Mouse (Mus musculus) MEL (cell line): Measurements from ENCODE around the gene Cblb. TPM values are rescaled to one million over a fixed set of nuclear protein-coding genes. Genes with fewer than 3 reads are reported as not detected.

Source experiments
- DNase-seq: peaks from one replicate; pipeline ENCODE4 v3.0.0; 2011; ENCODE audit warnings: low read depth, low spot score
- H3K27ac ChIP-seq: 2 replicates; pipeline ENCODE4 v1.5.1; 2012; ENCODE audit warnings: low read depth, mild to moderate bottlenecking, control low read depth, low read length, moderate library complexity; ENCODE audit not compliant: control insufficient read depth
- H3K27me3 ChIP-seq, 2 experiments: fragments of 150-350 bp in 1 of 2; sonication (generic) in 1 of 2; 2 replicates each; pipeline ENCODE4 v1.6.1; 2012; ENCODE audit warnings: low read length in 2 of 2, mild to moderate bottlenecking in 2 of 2, improper control_type of control experiment in 1 of 2, moderate library complexity in 1 of 2; ENCODE audit not compliant: insufficient read depth in 2 of 2, control insufficient read depth in 1 of 2
- H3K36me3 ChIP-seq, 2 experiments: 2 replicates each; pipeline ENCODE4 v1.6.1; 2012 to 2014; ENCODE audit warnings: low read length in 2 of 2, improper control_type of control experiment in 1 of 2, inconsistent platforms in 1 of 2, mild to moderate bottlenecking in 1 of 2; ENCODE audit not compliant: insufficient read depth in 2 of 2, control insufficient read depth in 1 of 2
- H3K4me1 ChIP-seq, 2 experiments: fragments of 150-350 bp in 1 of 2; sonication (generic) in 1 of 2; 2 replicates each; pipeline ENCODE4 v1.6.1; 2012; ENCODE audit warnings: low read length in 2 of 2, improper control_type of control experiment in 1 of 2, mild to moderate bottlenecking in 1 of 2; ENCODE audit not compliant: insufficient read depth in 2 of 2, control insufficient read depth in 1 of 2
- H3K4me3 ChIP-seq, 2 experiments: fragments of 150-350 bp in 1 of 2; sonication (generic) in 1 of 2; 2 replicates each; pipeline ENCODE4 v1.5.1; 2012; ENCODE audit warnings: low read depth in 2 of 2, low read length in 2 of 2, mild to moderate bottlenecking in 2 of 2, moderate library complexity in 2 of 2, control low read depth in 1 of 2, improper control_type of control experiment in 1 of 2; ENCODE audit not compliant: control insufficient read depth in 1 of 2, insufficient read depth in 1 of 2
- H3K79me2 ChIP-seq: 2 replicates; pipeline ENCODE4 v1.6.1; 2012; ENCODE audit warnings: mild to moderate bottlenecking, low read length, moderate library complexity; ENCODE audit not compliant: control insufficient read depth, poor library complexity, insufficient read depth
- H3K9ac ChIP-seq: 2 replicates; pipeline ENCODE4 v1.6.1; 2012; ENCODE audit warnings: low read depth, mild to moderate bottlenecking, control low read depth, low read length, moderate library complexity; ENCODE audit not compliant: control insufficient read depth, poor library complexity, severe bottlenecking
- H3K9me3 ChIP-seq: fragments of 150-350 bp; sonication (generic); replicated peaks from 2 replicates; pipeline ENCODE4 v1.6.1; 2012; ENCODE audit warnings: mild to moderate bottlenecking, low read length, improper control_type of control experiment, moderate library complexity; ENCODE audit not compliant: insufficient read depth
- BHLHE40 ChIP-seq: IDR thresholded peaks from 2 replicates; pipeline ENCODE4 v1.6.1; 2012; ENCODE audit warnings: low read depth, mild to moderate bottlenecking, inconsistent platforms, low read length, improper control_type of control experiment, borderline replicate concordance
- CHD1 ChIP-seq: IDR thresholded peaks from 2 replicates; pipeline ENCODE4 v1.6.1; 2012; ENCODE audit warnings: low read depth, mild to moderate bottlenecking, inconsistent platforms, low read length, improper control_type of control experiment
- CHD2 ChIP-seq: IDR thresholded peaks from 2 replicates; pipeline ENCODE4 v1.6.1; 2011; ENCODE audit warnings: low read length, improper control_type of control experiment
- CTCF ChIP-seq, 3 experiments: IDR thresholded peaks in 2 of 3; conservative IDR thresholded peaks in 1 of 3; 2 replicates each; pipeline ENCODE4 v1.5.1; 2011 to 2012; ENCODE audit warnings: low read length in 3 of 3, low read depth in 2 of 3, mild to moderate bottlenecking in 2 of 3, improper control_type of control experiment in 1 of 3, inconsistent platforms in 1 of 3, mixed read lengths in 1 of 3, moderate library complexity in 1 of 3; ENCODE audit not compliant: control insufficient read depth in 1 of 3, insufficient read depth in 1 of 3, poor library complexity in 1 of 3, severe bottlenecking in 1 of 3
- EP300 ChIP-seq, 2 experiments: IDR thresholded peaks; 2 replicates each; pipeline ENCODE4 v1.6.1; 2011; ENCODE audit warnings: improper control_type of control experiment in 2 of 2, low read length in 2 of 2, low read depth in 1 of 2, mild to moderate bottlenecking in 1 of 2
- ETS1 ChIP-seq: IDR thresholded peaks from 2 replicates; pipeline ENCODE4 v1.6.1; 2012; ENCODE audit warnings: low read depth, mild to moderate bottlenecking, inconsistent platforms, low read length, improper control_type of control experiment, moderate library complexity
- GABPA ChIP-seq: IDR thresholded peaks from 2 replicates; pipeline ENCODE4 v1.6.1; 2012; ENCODE audit warnings: low read depth, mild to moderate bottlenecking, inconsistent platforms, low read length, improper control_type of control experiment, moderate library complexity
- JUND ChIP-seq: IDR thresholded peaks from 2 replicates; pipeline ENCODE4 v1.6.1; 2011; ENCODE audit warnings: low read depth, mild to moderate bottlenecking, improper control_type of control experiment, low read length
- KAT2A ChIP-seq: conservative IDR thresholded peaks from 2 replicates; pipeline ENCODE4 v1.6.1; 2012; ENCODE audit warnings: low read depth, low read length, improper control_type of control experiment, inconsistent platforms
- MAFK ChIP-seq: IDR thresholded peaks from 2 replicates; pipeline ENCODE4 v1.6.1; 2011; ENCODE audit warnings: low read depth, mild to moderate bottlenecking, low read length, improper control_type of control experiment, borderline replicate concordance
- MAZ ChIP-seq: IDR thresholded peaks from 2 replicates; pipeline ENCODE4 v1.6.1; 2012; ENCODE audit warnings: low read depth, mild to moderate bottlenecking, inconsistent platforms, low read length, improper control_type of control experiment
- MXI1 ChIP-seq: IDR thresholded peaks from 2 replicates; pipeline ENCODE4 v1.6.1; 2011; ENCODE audit warnings: mild to moderate bottlenecking, low read depth, low read length, improper control_type of control experiment
- MYB ChIP-seq: IDR thresholded peaks from 2 replicates; pipeline ENCODE4 v1.6.1; 2011; ENCODE audit warnings: mild to moderate bottlenecking, low read depth, low read length, improper control_type of control experiment
- MYC ChIP-seq: IDR thresholded peaks from 2 replicates; pipeline ENCODE4 v1.6.1; 2011; ENCODE audit warnings: low read depth, mild to moderate bottlenecking, low read length, improper control_type of control experiment, moderate library complexity
- NRF1 ChIP-seq: IDR thresholded peaks from 2 replicates; pipeline ENCODE4 v1.6.1; 2014; ENCODE audit warnings: low read depth, mild to moderate bottlenecking, inconsistent platforms, low read length, improper control_type of control experiment, moderate library complexity; ENCODE audit not compliant: poor library complexity, insufficient read depth, severe bottlenecking
- POLR2A ChIP-seq, 2 experiments: IDR thresholded peaks; 2 replicates each; pipeline ENCODE4 v1.6.1; 2011 to 2012; ENCODE audit warnings: low read length in 2 of 2, mild to moderate bottlenecking in 2 of 2, control low read depth in 1 of 2, improper control_type of control experiment in 1 of 2, low read depth in 1 of 2, moderate library complexity in 1 of 2; ENCODE audit not compliant: control insufficient read depth in 1 of 2, insufficient read depth in 1 of 2, poor library complexity in 1 of 2
- POLR2AphosphoS2 ChIP-seq: IDR thresholded peaks from 2 replicates; pipeline ENCODE4 v1.6.1; 2011; ENCODE audit warnings: low read length, improper control_type of control experiment
- POLR2AphosphoS5 ChIP-seq: IDR thresholded peaks from 2 replicates; pipeline ENCODE4 v1.6.1; 2012; ENCODE audit warnings: low read depth, borderline replicate concordance, mild to moderate bottlenecking, inconsistent platforms, low read length, moderate library complexity, mixed read lengths
- RCOR1 ChIP-seq: IDR thresholded peaks from 2 replicates; pipeline ENCODE4 v1.6.1; 2012; ENCODE audit warnings: low read depth, mild to moderate bottlenecking, inconsistent platforms, low read length, improper control_type of control experiment
- SIN3A ChIP-seq: IDR thresholded peaks from 2 replicates; pipeline ENCODE4 v1.6.1; 2012; ENCODE audit warnings: low read length, improper control_type of control experiment, inconsistent platforms
- SMC3 ChIP-seq: IDR thresholded peaks from 2 replicates; pipeline ENCODE4 v1.6.1; 2011; ENCODE audit warnings: low read depth, low read length, improper control_type of control experiment
- TBP ChIP-seq: IDR thresholded peaks from 2 replicates; pipeline ENCODE4 v1.8.0; 2011; ENCODE audit warnings: low read depth, low read length, improper control_type of control experiment
- TCF12 ChIP-seq: IDR thresholded peaks from 2 replicates; pipeline ENCODE4 v1.6.1; 2014; ENCODE audit warnings: low read depth, mild to moderate bottlenecking, inconsistent platforms, low read length, improper control_type of control experiment, moderate library complexity
- UBTF ChIP-seq: IDR thresholded peaks from 2 replicates; pipeline ENCODE4 v1.6.1; 2012; ENCODE audit warnings: low read depth, mild to moderate bottlenecking, inconsistent platforms, low read length, improper control_type of control experiment, moderate library complexity, borderline replicate concordance; ENCODE audit not compliant: insufficient read depth
- USF1 ChIP-seq: IDR thresholded peaks from 2 replicates; pipeline ENCODE4 v1.6.1; 2014; ENCODE audit warnings: low read depth, mild to moderate bottlenecking, inconsistent platforms, low read length, improper control_type of control experiment, moderate library complexity
- USF2 ChIP-seq, 2 experiments: IDR thresholded peaks; 2 replicates each; pipeline ENCODE4 v1.6.1; 2011 to 2012; ENCODE audit warnings: improper control_type of control experiment in 2 of 2, low read length in 2 of 2, borderline replicate concordance in 1 of 2, inconsistent platforms in 1 of 2, low read depth in 1 of 2, mild to moderate bottlenecking in 1 of 2; ENCODE audit not compliant: insufficient read depth in 1 of 2
- ZKSCAN1 ChIP-seq: IDR thresholded peaks from 2 replicates; pipeline ENCODE4 v1.6.1; 2012; ENCODE audit warnings: low read depth, mild to moderate bottlenecking, inconsistent platforms, low read length, improper control_type of control experiment, moderate library complexity
- ZMIZ1 ChIP-seq: IDR thresholded peaks from 2 replicates; pipeline ENCODE4 v1.6.1; 2012; ENCODE audit warnings: low read depth, mild to moderate bottlenecking, inconsistent platforms, low read length, improper control_type of control experiment, moderate library complexity
- ZNF384 ChIP-seq: IDR thresholded peaks from 2 replicates; pipeline ENCODE4 v1.6.1; 2012; ENCODE audit warnings: low read depth, mild to moderate bottlenecking, inconsistent platforms, low read length, improper control_type of control experiment
- polyA plus RNA-seq, 2 experiments: library from polyadenylated mRNA; stranded (reverse) in 1 of 2; unstranded in 1 of 2; fragments of >175 nt in 1 of 2; fragments of >200 nt in 1 of 2; gene quantifications; 2 replicates each; pipeline versions ENCODE4 v1.2.1 to v1.2.4; 2012; ENCODE audit warnings: low replicate concordance in 2 of 2, low read depth in 1 of 2; ENCODE audit not compliant: insufficient read length in 2 of 2, insufficient read depth in 1 of 2, missing spikeins in 1 of 2
- total RNA-seq: library from RNA; depleted of rRNA; stranded (reverse); fragments of 300-350 nt; gene quantifications from 2 replicates; pipeline ENCODE4 v1.2.3, GENCODE M21; 2012

The Cblb gene
- total and polyA plus RNA-seq, 3 experiments: 1.5 to 5.7 TPM; not detected in 1

DNA sequence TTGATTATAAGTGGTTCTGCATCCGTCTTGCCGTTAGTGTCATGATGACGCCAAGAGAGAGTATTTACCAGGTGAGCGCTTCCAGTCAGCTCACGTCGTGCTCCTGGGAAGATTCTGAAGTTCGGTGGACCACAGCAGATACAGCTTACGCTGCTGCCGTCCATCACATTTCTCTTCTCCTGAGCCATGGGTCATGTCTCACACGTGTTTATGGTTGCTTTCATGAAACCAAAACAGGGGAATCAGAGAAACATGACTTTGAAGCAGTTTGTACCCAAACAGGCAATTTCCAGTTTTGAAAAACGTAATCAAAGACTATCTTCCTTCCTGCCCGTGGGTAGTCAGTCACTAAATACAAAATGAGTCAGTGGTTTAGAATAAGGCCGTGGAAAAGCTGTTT, 112.1 kb downstream of the Cblb start (continued):
- TF ChIP-seq ETS1: no peak

DNA sequence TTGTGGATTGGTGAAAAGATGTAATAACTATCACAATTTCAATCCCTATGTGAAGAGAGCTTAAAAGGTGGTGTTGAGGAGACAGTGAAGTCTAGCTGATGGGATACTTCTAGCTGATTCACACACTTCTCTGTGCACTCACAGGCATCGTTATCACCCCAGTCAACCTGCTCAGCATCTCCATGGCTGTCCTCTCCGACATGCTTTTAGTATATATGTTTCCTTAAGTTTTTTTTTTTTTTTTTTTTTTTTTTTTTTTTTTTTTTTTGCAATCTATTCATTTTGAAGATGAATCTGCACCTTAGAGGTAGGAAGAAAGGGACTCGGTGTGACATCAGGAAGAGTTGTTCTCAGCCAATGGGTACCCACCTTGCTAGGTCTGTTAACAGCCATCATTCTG, 112.8 kb downstream of the Cblb start:
- DNase-seq: peak; percentile 10
- no peak overlapping the region for H3K27ac ChIP-seq
- H3K4me1 ChIP-seq: peaks cover 8 to 12% of the 10 kb centered on the region in 2 experiments
- H3K9ac ChIP-seq: no peak overlapping the region
- no peaks in the 10 kb centered on the region for H3K27me3 ChIP-seq
- no peak overlapping the region for H3K4me3 ChIP-seq
- TF ChIP-seq TBP (no peak), TCF12 (no peak), RCOR1 (no peak), POLR2AphosphoS2 (no peak), ZNF384 (peak; percentile 62)
- no peaks in the 10 kb centered on the region for H3K9me3 ChIP-seq
- H3K79me2 ChIP-seq: no peaks in the 10 kb centered on the region
- H3K36me3 ChIP-seq: peaks cover 0 to 16% of the 10 kb centered on the region in 2 experiments; a peak in 2 of 4 replicates

DNA sequence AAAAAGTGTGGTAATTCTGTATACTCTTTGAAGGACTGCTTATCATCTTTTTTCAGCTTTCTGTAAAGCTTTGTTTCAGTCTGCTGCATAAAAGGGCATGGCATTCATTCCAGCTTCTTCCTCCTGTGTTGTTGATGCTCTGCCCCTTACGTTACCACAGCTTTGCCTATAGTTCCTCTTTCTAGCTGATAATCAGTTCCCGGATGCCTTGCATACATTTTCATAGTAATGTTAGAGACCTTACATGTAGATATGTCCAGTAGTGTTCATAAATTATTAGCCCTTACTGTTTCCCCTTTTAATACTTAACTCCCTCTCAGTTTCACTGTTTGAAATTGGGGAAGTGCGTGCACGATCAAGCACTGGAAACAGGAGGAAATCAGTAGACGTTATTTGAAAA, 113.8 kb downstream of the Cblb start:
- H3K27ac ChIP-seq: peak overlapping the region; percentile 72
- H3K79me2 ChIP-seq: no peaks in the 10 kb centered on the region
- H3K27me3 ChIP-seq: no peaks in the 10 kb centered on the region
- no peaks in the 10 kb centered on the region for H3K9me3 ChIP-seq
- no peak overlapping the region; the same call in 1 of the 2 replicates for H3K9ac ChIP-seq
- H3K36me3 ChIP-seq: peaks cover 0 to 16% of the 10 kb centered on the region in 2 experiments; a peak in 2 of 4 replicates
- peaks cover 8 to 12% of the 10 kb centered on the region in 2 experiments for H3K4me1 ChIP-seq
- no peak overlapping the region; a peak in 1 of 4 replicates for H3K4me3 ChIP-seq
- DNase-seq: peak; percentile 91
- TF ChIP-seq SMC3 (0 out of 2 replicates have a peak, but pooled peaks have one; percentile 2), MYB (peak; percentile 51; the same call in 1 of the 2 replicates), ZMIZ1 (no peak), MYC (peak; percentile 84; the same call in 1 of the 2 replicates), POLR2AphosphoS5 (no peak), TBP (0 out of 2 replicates have a peak, but pooled peaks have one; percentile 29), GABPA (no peak), MAFK (no peak), SIN3A (peak; percentile 86), BHLHE40 (0 out of 2 replicates have a peak, but pooled peaks have one; percentile 5), TCF12 (peak; percentile 53), CHD1 (0 out of 2 replicates have a peak, but pooled peaks have one; percentile 81), CTCF (IDR thresholded peaks at IDR 0.05 in 2 of 3, conservative IDR thresholded peaks at IDR 0.05 in 1 of 3; ENCODE audit: control insufficient read depth in 1 of 3, insufficient read depth in 1 of 3, low read depth in 2 of 3, low read length in 3 of 3, poor library complexity in 1 of 3, severe bottlenecking in 1 of 3) (no peak), USF2 (IDR thresholded peaks at IDR 0.05; ENCODE audit: borderline replicate concordance in 1 of 2, insufficient read depth in 1 of 2, low read depth in 1 of 2, low read length in 2 of 2) (no peak), CHD2 (0 out of 2 replicates have a peak, but pooled peaks have one; percentile 16), RCOR1 (peak; percentile 87), KAT2A (no peak), POLR2A (IDR thresholded peaks at IDR 0.05; ENCODE audit: control insufficient read depth in 1 of 2, insufficient read depth in 1 of 2, low read depth in 1 of 2, low read length in 2 of 2, poor library complexity in 1 of 2) (no peak), ZKSCAN1 (no peak), MAZ (0 out of 2 replicates have a peak, but pooled peaks have one; percentile 47), NRF1 (no peak), EP300 (IDR thresholded peaks at IDR 0.05; ENCODE audit: low read depth in 1 of 2, low read length in 2 of 2) (peak; percentile 85 to 93), MXI1 (peak; percentile 56), USF1 (no peak), ETS1 (peak; percentile 74), JUND (no peak), UBTF (no peak)
